Mouse (Mus musculus) kidney, adult 18-20 months (tissue): ENCODE data around the gene Uri1.
A peak's percentile ranks its signal among the peaks of the same experiment; 100 is the strongest.

Experiments used
- DNase-seq: peaks from one replicate; pipeline ENCODE4 v3.0.0; 2021

Uri1 gene

GRCm38 (mm10) chr7:38012811-38013210 is 10.5 kb downstream of the Uri1 start:
- no peak for DNase-seq

DNA sequence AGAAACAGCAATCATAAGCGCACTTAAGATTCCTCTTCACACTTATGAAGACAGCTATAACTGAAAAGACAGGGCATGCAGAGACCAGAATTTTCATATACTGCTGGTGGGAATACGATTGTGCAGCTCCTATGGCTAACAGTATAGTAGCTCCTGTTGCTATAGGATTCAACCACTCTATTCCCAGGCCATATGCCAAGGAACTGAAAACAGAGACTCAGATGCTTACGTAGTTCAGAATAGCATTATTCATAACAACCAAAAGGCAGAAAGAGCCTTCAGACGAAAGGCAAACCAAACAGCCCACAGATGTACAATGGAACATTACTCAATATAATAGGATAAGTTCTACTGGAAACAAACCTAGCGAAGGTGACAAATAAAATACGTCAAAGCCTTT is 15.0 kb downstream of the Uri1 start:
- DNase-seq: no peak

DNA sequence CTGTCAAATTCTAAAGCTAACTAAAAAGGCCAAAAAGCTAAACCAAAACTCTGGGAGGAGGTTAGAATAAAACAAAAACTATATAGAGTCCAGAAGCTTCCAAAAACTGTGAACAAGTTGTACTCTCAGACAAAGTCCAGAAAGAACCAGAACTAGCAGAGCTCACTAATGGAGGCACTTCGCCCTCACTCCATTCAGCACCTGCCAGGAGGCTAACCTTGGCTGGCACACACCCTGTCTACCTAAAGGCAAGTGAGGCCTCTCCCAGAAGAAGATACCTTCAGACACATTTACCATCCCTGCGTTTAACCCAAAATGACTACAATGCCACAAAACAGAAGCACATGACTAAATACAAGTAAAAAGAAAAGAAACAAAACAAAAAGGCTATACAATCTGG is 20.9 kb downstream of the Uri1 start:
- peak; percentile 31 for DNase-seq

- DNase-seq: no peak
Observed at GRCm38 (mm10) chr7:37999691-38000090, 23.7 kb downstream of the Uri1 start.

DNA sequence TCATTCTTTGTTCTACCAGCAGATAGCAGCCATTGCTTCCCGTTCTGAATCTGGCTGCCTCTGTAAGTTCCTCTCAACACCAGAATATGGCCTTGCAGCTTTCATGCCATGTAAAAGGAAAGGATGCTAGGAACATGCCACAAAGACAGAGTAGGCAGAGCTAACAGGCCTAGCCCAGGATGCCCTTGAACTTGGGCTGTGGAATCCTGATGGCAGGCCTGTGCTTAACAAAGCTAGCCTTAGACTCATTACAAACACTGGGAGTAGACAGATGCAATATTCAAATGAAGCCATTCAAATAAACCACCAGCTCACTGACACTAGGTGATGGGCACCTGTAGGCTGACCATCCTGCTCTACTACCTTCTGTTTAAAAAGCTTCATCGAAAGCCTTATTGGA is 30.5 kb downstream of the Uri1 start:
- no peak for DNase-seq

GRCm38 (mm10) chr7:37984866-37985265 is 38.5 kb downstream of the Uri1 start:
- DNase-seq: no peak

DNA sequence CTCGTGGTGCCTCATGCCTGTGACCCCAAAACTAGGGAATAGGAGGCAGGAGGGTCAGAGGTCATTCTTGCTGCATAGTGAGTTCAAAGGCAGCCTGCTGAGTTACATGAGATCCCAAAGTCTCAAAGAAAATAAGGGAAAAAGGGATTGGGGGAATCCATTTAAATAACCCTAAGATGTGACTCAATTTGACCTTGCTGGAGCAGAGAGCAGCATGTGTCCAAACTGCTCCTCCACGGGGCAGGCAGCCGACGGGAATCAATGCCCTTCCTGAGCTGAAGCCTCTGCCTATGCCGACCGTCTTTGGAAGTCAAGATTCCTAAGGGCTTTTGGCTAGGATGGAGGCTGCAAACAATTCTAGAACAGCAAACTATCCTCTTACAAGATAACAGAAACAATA is 39.9 kb downstream of the Uri1 start:
- DNase-seq: no peak

DNA sequence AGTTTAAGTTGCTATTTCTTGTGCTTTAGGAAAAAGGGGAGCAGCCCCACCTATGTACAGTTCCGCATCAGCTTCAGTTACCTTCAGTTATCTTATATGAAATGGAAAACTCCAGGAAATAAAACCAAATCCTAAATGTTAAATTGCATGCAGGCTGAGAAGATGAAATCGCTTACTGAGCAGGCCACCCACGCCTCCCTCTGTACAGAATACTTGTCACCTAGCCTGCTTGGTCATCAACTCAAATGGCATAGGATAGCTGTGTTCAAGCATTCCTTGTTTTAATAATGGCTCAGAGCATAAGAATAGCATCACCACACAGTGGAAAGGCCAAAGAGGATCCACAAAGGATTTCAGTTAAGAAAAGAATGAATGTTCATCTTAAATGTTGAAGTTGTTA is 43.6 kb downstream of the Uri1 start:
- DNase-seq: no peak

GRCm38 (mm10) chr7:37978412-37978811 is 44.9 kb downstream of the Uri1 start:
- no peak for DNase-seq

- DNase-seq: no peak
Observed at GRCm38 (mm10) chr7:37977676-37978075, 45.7 kb downstream of the Uri1 start.

DNA sequence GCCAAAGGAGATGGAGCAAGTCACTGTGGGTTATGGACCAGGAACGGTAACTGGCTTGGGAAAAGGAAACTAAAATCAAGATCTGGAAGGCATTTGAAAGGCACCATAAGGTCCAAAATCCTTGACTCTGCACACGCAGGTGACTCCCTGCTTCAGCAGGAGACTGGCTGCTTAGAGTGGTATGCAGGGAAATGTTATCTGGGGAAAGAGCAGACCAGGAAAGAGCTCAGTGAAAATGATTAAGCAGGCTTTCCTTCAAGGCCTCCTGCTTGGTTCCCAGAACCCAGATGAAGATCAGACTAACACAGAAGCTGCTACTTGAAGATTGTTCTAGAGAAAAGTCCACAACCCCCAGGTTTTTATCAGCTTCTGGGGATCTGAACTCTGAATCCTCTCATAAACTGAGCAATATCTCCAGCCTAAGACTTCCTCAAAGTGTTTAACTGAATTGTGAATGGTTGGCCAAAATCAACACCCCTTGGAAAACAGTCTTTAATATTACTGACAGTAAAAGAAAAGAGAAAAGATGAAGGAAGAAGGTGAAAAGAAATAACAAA is 50.3 kb downstream of the Uri1 start:
- DNase-seq: no peak

DNA sequence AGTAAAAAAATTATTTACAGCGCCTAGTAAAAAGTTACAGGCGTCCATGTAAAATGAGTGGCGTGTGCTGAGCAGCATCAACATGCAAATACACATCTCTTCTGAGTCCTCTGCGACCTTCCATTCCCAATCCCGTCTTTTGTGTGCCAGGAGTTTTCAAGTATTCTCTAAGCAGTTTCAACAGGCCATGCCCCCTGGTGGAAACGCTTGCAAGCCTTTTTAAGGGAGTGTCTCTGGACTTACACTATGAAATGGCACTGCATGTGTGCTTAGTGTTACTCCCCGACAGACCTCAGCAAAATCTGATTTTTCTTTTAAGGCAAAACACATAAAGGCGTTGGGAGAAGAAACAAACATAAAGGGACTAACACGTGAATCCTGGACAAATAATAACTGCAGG is 50.8 kb downstream of the Uri1 start:
- no peak for DNase-seq

DNA sequence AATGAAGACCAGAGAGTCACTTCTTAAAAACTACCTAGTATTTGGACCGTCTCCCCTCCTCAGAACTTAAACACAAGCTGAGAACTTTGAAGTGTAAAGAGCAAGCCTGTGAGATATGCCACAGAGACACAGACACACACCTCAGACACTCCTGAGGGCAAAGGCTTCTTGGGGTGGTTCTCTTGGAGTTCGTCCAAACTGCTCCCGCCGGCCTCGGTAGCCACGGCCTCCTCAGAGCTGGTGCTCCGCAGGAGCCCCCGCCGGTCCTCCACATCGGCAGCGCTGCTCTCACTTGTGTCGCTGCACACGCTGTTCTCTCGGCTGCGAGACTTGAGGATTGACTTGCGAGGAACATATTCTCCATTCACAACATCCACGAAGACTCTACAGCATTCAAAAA is 61.0 kb downstream of the Uri1 start:
- no peak for DNase-seq

DNA sequence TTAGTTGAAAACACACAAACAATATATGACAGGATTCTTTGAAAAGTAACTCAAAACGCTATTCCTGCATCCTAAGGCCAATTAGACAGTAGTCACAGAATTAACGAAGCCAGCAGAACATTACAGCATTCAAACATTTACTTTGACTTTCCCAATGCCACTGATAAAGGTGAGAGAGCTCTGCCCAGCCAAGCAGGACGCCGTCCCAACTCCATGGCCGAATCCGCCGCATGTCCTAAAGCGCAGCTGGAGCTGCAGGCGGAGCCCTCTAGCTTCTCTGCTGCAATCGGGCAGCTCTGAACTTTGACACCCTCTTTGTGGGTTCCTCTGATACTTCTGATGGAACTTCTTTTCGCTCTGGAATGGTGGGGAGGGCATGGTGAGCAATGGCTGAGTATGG is 62.1 kb downstream of the Uri1 start:
- DNase-seq: no peak

DNA sequence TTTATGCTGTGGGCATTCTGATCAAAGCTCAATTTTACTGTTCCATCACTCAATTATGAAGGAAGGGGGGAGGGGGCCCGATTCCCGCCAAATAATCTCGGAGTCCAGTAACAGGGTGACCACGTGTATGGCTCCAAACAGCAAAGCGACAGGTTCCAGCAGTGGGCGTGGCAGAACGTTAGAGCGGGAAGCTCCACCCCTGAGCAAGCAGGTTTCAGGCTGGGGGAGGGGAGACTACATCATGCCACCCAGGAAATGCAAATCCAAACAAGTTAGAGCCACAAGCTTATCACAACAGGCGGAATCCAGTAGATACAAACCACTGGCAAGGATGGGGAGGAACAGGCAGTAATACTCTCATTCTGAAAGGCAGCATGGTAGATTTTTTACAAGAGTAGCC is 71.5 kb downstream of the Uri1 start:
- no peak for DNase-seq

- no peak for DNase-seq
Observed at GRCm38 (mm10) chr7:37936459-37936858, 86.9 kb downstream of the Uri1 start.

- no peak for DNase-seq
Observed at GRCm38 (mm10) chr7:37935786-37936185, 87.6 kb downstream of the Uri1 start.

DNA sequence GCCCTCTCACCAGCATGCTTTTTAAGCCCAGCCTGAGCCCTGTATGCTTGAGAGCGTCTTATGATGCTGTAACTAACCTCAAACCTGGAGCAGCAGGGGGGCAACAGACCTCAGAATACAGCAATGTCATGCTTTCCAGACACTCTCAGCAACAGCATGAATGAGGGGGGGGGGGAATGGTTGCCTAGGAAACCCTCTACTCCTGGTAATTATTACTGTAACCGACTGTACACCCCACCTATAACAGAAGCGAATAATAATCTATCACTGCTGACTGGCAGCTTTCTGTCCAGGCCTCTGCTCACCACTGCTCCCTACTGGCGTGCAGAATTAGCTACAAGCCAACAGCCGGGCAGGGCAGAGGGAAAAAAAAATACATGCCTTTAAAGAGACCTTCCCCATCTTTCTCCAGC is 88.6 kb downstream of the Uri1 start:
- DNase-seq: peak; percentile 8

DNA sequence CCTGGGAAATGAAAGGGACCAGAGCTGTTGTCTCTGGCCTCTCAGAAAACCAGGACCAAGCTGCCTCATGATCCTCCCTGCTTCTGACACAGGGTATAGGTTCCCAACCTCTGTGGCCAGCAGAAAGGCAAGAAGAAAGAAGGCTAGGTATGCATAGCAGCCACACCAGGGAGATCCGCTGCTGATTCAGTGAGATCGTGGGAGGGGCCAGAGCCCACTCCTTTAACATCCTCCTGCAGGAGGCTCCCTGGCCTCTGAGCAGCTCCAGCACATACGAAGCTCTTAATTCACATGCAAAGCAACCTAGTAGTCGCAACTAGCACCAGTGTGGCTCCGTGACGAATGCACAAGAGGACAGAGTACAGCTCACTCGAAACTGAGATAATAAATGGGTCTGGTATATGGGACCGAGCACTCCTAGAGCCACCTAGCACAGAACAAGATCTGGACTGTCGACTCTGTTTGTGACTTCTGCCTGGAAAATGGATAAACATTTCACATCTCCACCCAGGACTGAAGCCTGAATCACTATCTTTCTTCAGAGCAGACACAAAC is 89.5 kb downstream of the Uri1 start:
- no peak for DNase-seq

- no peak for DNase-seq
Observed at GRCm38 (mm10) chr7:37931631-37932030, 91.7 kb downstream of the Uri1 start.

- DNase-seq: no peak
Observed at GRCm38 (mm10) chr7:37929738-37930137, 93.6 kb downstream of the Uri1 start.

DNA sequence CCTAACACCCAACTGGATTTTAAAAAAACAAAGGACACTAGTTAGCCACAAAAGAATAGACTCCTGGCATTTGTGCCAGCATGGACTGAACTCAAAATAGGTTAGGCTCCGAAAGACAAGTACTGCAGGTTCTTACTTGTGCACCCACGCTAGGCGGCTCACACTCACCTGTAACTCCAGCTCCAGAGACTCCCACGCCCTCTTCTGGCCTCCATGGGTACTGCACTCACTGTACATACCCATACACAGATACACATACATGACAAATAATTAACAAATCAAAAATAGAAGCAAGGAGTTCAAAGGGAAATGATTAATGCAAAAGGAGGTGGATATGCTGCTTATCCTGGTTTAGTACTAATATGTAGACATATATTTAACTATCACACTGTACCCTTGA is 100.4 kb downstream of the Uri1 start:
- DNase-seq: no peak

- no peak for DNase-seq
Observed at GRCm38 (mm10) chr7:37921681-37922430, 101.5 kb downstream of the Uri1 start.

DNA sequence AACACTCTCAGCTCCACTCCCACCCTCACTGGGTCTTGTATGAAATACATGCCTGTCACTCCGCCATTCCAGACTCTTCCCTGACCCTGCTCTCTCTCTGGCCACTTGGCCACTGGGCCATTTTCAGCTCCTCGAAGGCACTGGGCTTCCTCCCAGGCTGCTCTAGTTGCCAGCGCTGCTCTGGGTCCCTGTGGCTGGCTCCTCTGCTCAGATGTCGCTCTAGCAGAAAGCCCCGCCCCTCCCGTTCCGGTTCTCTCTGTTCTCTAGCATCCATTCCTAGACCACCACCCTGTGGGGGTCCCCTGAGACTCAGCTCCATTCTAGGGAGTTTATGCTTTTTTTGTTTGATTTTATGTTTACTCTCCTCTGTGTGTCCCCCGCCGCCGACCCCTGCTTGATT is 104.4 kb downstream of the Uri1 start:
- DNase-seq: no peak
